In genomic region chr2:181587796-181588195, GRCm38 (mm10) we compare ENCODE assay signal across 16 mouse cellular contexts. TPM values are rescaled to one million over a fixed set of nuclear protein-coding genes. Genes with fewer than 3 reads are reported as not detected.
DNase-seq lines count a peak whose midpoint lies in the region; ATAC-seq and TF ChIP-seq lines count a peak whose summit lies in the region.
"Had no signal": no experiment of that assay in that cellular context is flagged by ENCODE, and none has a peak within 500 bp of the region (broad histone marks: within the 10 kb centered on the region; RNA-seq: fewer than 3 reads in every experiment).

No protein-coding gene starts in this region.

- TF ChIP-seq EP300 in heart, adult 2 months (IDR thresholded peaks at IDR 0.05; ENCODE audit: insufficient read depth, low read depth, low read length) = no peak
- no peak for TF ChIP-seq EP300 in liver, embryonic 14.5 days (IDR thresholded peaks at IDR 0.05; ENCODE audit: low read depth)

- TF ChIP-seq POLR2A in heart, adult 2 months (IDR thresholded peaks at IDR 0.05; ENCODE audit: insufficient read depth, low read depth, low read length) = no peak
- TF ChIP-seq POLR2A in thymus, adult 2 months (IDR thresholded peaks at IDR 0.05; ENCODE audit: control insufficient read depth, extremely low read depth, insufficient read depth, low read length, poor library complexity) = no peak

- no peaks in the 10 kb centered on the region for H3K36me3 ChIP-seq in heart, adult 2 months (ENCODE audit: control insufficient read depth, insufficient read depth, low read length)
- H3K36me3 ChIP-seq in liver, embryonic 14.5 days (replicated peaks; ENCODE audit: control insufficient read depth, insufficient read depth, low read depth) = peaks cover 3% of the 10 kb centered on the region
- peaks cover 71% of the 10 kb centered on the region for H3K36me3 ChIP-seq in liver, embryonic 12.5 days
- peaks cover 3% of the 10 kb centered on the region; the same call in 1 of the 2 replicates for H3K36me3 ChIP-seq in thymus, adult 2 months (ENCODE audit: control insufficient read depth, insufficient read depth, low read length)

- no peak overlapping the region for H3K9ac ChIP-seq in heart, adult 2 months (ENCODE audit: low read depth, low read length)
- H3K9ac ChIP-seq in liver, embryonic 14.5 days (replicated peaks) = no peak overlapping the region
- no peak overlapping the region for H3K9ac ChIP-seq in liver, embryonic 12.5 days
- H3K9ac ChIP-seq: embryonic facial prominence, embryonic 12.5 days; lung, embryonic 14.5 days had no signal

- H3K4me3 ChIP-seq in heart, adult 2 months = no peak overlapping the region
- H3K4me3 ChIP-seq in liver, embryonic 14.5 days (ENCODE audit: insufficient read depth in 1 of 2, low read depth in 2 of 2, low read length in 2 of 2) = no peak overlapping the region
- no peak overlapping the region for H3K4me3 ChIP-seq in liver, embryonic 12.5 days
- no peak overlapping the region for H3K4me3 ChIP-seq in thymus, adult 2 months (ENCODE audit: control insufficient read depth, insufficient read depth, low read length)
- H3K4me3 ChIP-seq: embryonic facial prominence, embryonic 12.5 days; hindbrain, embryonic 10.5 days had no signal

- intact Hi-C loops in heart, adult 2 months (cut with DNase I) = loop anchor here (10.0 kb wide), 1 partner anchor 403 kb away; the partner anchor contains the start of gene Ppdpf

- H3K4me2 ChIP-seq in liver, embryonic 14.5 days (ENCODE audit: low read depth) = no peak overlapping the region
- no peak overlapping the region for H3K4me2 ChIP-seq in liver, embryonic 12.5 days
- H3K4me2 ChIP-seq: embryonic facial prominence, embryonic 12.5 days; lung, embryonic 14.5 days had no signal

- H3K27me3 ChIP-seq in heart, adult 2 months (ENCODE audit: control insufficient read depth, insufficient read depth, low read length) = no peaks in the 10 kb centered on the region
- H3K27me3 ChIP-seq in liver, embryonic 14.5 days (ENCODE audit: control insufficient read depth, insufficient read depth, low read length) = no peaks in the 10 kb centered on the region
- H3K27me3 ChIP-seq in liver, embryonic 12.5 days (replicated peaks) = no peaks in the 10 kb centered on the region
- no peaks in the 10 kb centered on the region for H3K27me3 ChIP-seq in thymus, adult 2 months (ENCODE audit: control insufficient read depth, insufficient read depth, low read length)
- H3K27me3 ChIP-seq: embryonic facial prominence, embryonic 12.5 days had no signal

- 86% methylated on average over 6 of the region's 6 CpGs for WGBS in heart, adult 2 months
- 69% methylated on average over 6 of the region's 6 CpGs for WGBS in liver, embryonic 14.5 days (ENCODE audit: insufficient replicate concordance)
- WGBS in liver, embryonic 12.5 days (ENCODE audit: insufficient replicate concordance) = 75% methylated on average over 6 of the region's 6 CpGs
- 93% methylated on average over 6 of the region's 6 CpGs for WGBS in thymus, adult 2 months

- no peaks in the 10 kb centered on the region for H3K9me3 ChIP-seq in liver, embryonic 14.5 days (ENCODE audit: control insufficient read depth, low read length)
- H3K9me3 ChIP-seq in liver, embryonic 12.5 days (replicated peaks) = no peaks in the 10 kb centered on the region
- H3K9me3 ChIP-seq: embryonic facial prominence, embryonic 12.5 days; hindbrain, embryonic 10.5 days had no signal

- no peak for ATAC-seq in liver, embryonic 14.5 days (ENCODE audit: insufficient read depth)
- no peak for ATAC-seq in liver, embryonic 12.5 days
- ATAC-seq: inflammation-experienced regulatory T-cells, adult 6 months had no signal

- DNase-seq in heart, adult 2 months = no peak
- DNase-seq in heart, postnatal 4 days = no peak
- no peak for DNase-seq in liver, embryonic 14.5 days (ENCODE audit: low read depth in 3 of 3, low spot score in 3 of 3)
- peak; percentile 49 for DNase-seq in thymus, postnatal 4 days
- no peak for DNase-seq in thymus, adult 2 months
- no peak for DNase-seq in layer of hippocampus, adult 18-20 months (ENCODE audit: low spot score in 2 of 2)
- DNase-seq: cerebellum, adult 11 months; gastrocnemius, postnatal 25 days; layer of hippocampus, postnatal 36 days; lung, embryonic 14.5 days; midbrain, embryonic 14.5 days; right cerebral cortex, postnatal 25 days had no signal

- no peaks in the 10 kb centered on the region; the same call in 1 of the 2 replicates for H3K79me2 ChIP-seq in heart, adult 2 months (replicated peaks; ENCODE audit: control insufficient read depth, insufficient read depth, low read length)

- 0 out of 2 replicates have a peak, but pooled peaks have one; percentile 3 for TF ChIP-seq CTCF in heart, adult 2 months (IDR thresholded peaks at IDR 0.05)
- peak; percentile 34; the same call in 1 of the 2 replicates for TF ChIP-seq CTCF in liver, embryonic 14.5 days (IDR thresholded peaks at IDR 0.05; ENCODE audit: low read depth)
- TF ChIP-seq CTCF in thymus, adult 2 months (IDR thresholded peaks at IDR 0.05; ENCODE audit: borderline replicate concordance, control insufficient read depth, extremely low read depth, insufficient read depth, low read length, poor library complexity) = no peak

- 0 out of 2 replicates have a peak, but pooled peaks cover 3% of the 10 kb centered on the region for H3K4me1 ChIP-seq in heart, adult 2 months (ENCODE audit: control insufficient read depth, insufficient read depth, low read length)
- H3K4me1 ChIP-seq in liver, embryonic 14.5 days (replicated peaks; ENCODE audit: control insufficient read depth in 2 of 2, insufficient read depth in 2 of 2, low read length in 1 of 2) = peaks cover 13 to 14% of the 10 kb centered on the region in 2 experiments
- peaks cover 28% of the 10 kb centered on the region for H3K4me1 ChIP-seq in liver, embryonic 12.5 days
- H3K4me1 ChIP-seq in thymus, adult 2 months (replicated peaks; ENCODE audit: control insufficient read depth, insufficient read depth, low read length) = peaks cover 8% of the 10 kb centered on the region

- H3K27ac ChIP-seq in heart, adult 2 months = no peak overlapping the region
- no peak overlapping the region for H3K27ac ChIP-seq in liver, embryonic 14.5 days
- H3K27ac ChIP-seq in liver, embryonic 12.5 days = no peak overlapping the region
- no peak overlapping the region for H3K27ac ChIP-seq in thymus, adult 2 months (ENCODE audit: control insufficient read depth, insufficient read depth, low read length)
- H3K27ac ChIP-seq: embryonic facial prominence, embryonic 12.5 days; hindbrain, embryonic 10.5 days had no signal

RNA-seq across cellular contexts. Expression of gene Uckl1, which starts 3.1 kb away (rescaled TPM):
- total RNA-seq in heart, adult 2 months (2021) = 10 to 100 TPM; 31.3 to 32.5 TPM
- 115 and 156 TPM in 2 replicates for polyA plus RNA-seq in heart, adult 2 months (2012; rRNA removed)
- total RNA-seq in heart, postnatal 4 days (2021) = 10 to 100 TPM; 50.2 to 54.5 TPM
- polyA plus RNA-seq in liver, embryonic 14.5 days (2012; rRNA removed) = 30.8 and 33.3 TPM in 2 replicates
- 18.7 and 21.6 TPM in 2 replicates for polyA plus RNA-seq in liver, embryonic 14.5 days (2014; fragmentation: Nextera tagmentation; extraction: Ambion mirVana)
- 30.7 and 32.7 TPM in 2 replicates for polyA plus RNA-seq in liver, embryonic 12.5 days (2016; fragmentation: Nextera tagmentation; extraction: Ambion mirVana)
- polyA plus RNA-seq in thymus, adult 2 months (2012; rRNA removed) = 266 and 327 TPM in 2 replicates
- total RNA-seq in layer of hippocampus, adult 18-20 months (2021) = 10 to 100 TPM; 54.2 to 63.3 TPM

RNA-seq across cellular contexts. Expression of gene Prpf6, which starts 3.9 kb away (rescaled TPM):
- total RNA-seq in heart, adult 2 months (2021) = 10 to 100 TPM; 35.3 to 38.6 TPM
- 13.8 and 19.1 TPM in 2 replicates for polyA plus RNA-seq in heart, adult 2 months (2012; rRNA removed)
- total RNA-seq in heart, postnatal 4 days (2021) = 10 to 100 TPM; 35.1 to 36.1 TPM
- polyA plus RNA-seq in liver, embryonic 14.5 days (2012; rRNA removed) = 9.5 and 15.7 TPM in 2 replicates
- polyA plus RNA-seq in liver, embryonic 14.5 days (2014; fragmentation: Nextera tagmentation; extraction: Ambion mirVana) = 22.3 and 25.9 TPM in 2 replicates
- 45.6 and 48.2 TPM in 2 replicates for polyA plus RNA-seq in liver, embryonic 12.5 days (2016; fragmentation: Nextera tagmentation; extraction: Ambion mirVana)
- 22.2 and 22.5 TPM in 2 replicates for polyA plus RNA-seq in thymus, adult 2 months (2012; rRNA removed)
- total RNA-seq in layer of hippocampus, adult 18-20 months (2021) = 10 to 100 TPM; 60.9 to 61.6 TPM

RNA-seq across cellular contexts. Expression of gene Zfp512b, which starts 4.8 kb away (rescaled TPM):
- total RNA-seq in heart, adult 2 months (2021) = 10 to 100 TPM; 13.2 to 16.9 TPM
- polyA plus RNA-seq in heart, adult 2 months (2012; rRNA removed) = 20.6 and 25.9 TPM in 2 replicates
- 10 to 100 TPM; 41.8 to 45.5 TPM for total RNA-seq in heart, postnatal 4 days (2021)
- 8.8 and 9.5 TPM in 2 replicates for polyA plus RNA-seq in liver, embryonic 14.5 days (2012; rRNA removed)
- polyA plus RNA-seq in liver, embryonic 14.5 days (2014; fragmentation: Nextera tagmentation; extraction: Ambion mirVana) = 4.4 and 6.5 TPM in 2 replicates
- 22.2 and 23.4 TPM in 2 replicates for polyA plus RNA-seq in liver, embryonic 12.5 days (2016; fragmentation: Nextera tagmentation; extraction: Ambion mirVana)
- polyA plus RNA-seq in thymus, adult 2 months (2012; rRNA removed) = 87.6 and 89.1 TPM in 2 replicates
- 10 to 100 TPM; 81.0 to 88.4 TPM for total RNA-seq in layer of hippocampus, adult 18-20 months (2021)

RNA-seq across cellular contexts. Expression of gene Samd10, which starts 11.2 kb away (rescaled TPM):
- 1 to 10 TPM; 1.0 to 1.6 TPM for total RNA-seq in heart, adult 2 months (2021)
- 5.1 and 6.4 TPM in 2 replicates for polyA plus RNA-seq in heart, adult 2 months (2012; rRNA removed)
- total RNA-seq in heart, postnatal 4 days (2021) = 1 to 10 TPM; 4.8 to 4.9 TPM
- polyA plus RNA-seq in liver, embryonic 14.5 days (2012; rRNA removed) = 1.6 TPM in 2 replicates
- 1.5 TPM in 2 replicates for polyA plus RNA-seq in liver, embryonic 14.5 days (2014; fragmentation: Nextera tagmentation; extraction: Ambion mirVana)
- 2.8 and 3.0 TPM in 2 replicates for polyA plus RNA-seq in liver, embryonic 12.5 days (2016; fragmentation: Nextera tagmentation; extraction: Ambion mirVana)
- polyA plus RNA-seq in thymus, adult 2 months (2012; rRNA removed) = 26.5 and 29.0 TPM in 2 replicates
- total RNA-seq in layer of hippocampus, adult 18-20 months (2021) = 10 to 100 TPM; 12.0 to 13.2 TPM
